Mouse (Mus musculus): ENCODE data around the gene Trim40. TPM values are rescaled to one million over a fixed set of nuclear protein-coding genes. Genes with fewer than 3 reads are reported as not detected.

The Trim40 gene
- total RNA-seq (2023), result not detected

DNA sequence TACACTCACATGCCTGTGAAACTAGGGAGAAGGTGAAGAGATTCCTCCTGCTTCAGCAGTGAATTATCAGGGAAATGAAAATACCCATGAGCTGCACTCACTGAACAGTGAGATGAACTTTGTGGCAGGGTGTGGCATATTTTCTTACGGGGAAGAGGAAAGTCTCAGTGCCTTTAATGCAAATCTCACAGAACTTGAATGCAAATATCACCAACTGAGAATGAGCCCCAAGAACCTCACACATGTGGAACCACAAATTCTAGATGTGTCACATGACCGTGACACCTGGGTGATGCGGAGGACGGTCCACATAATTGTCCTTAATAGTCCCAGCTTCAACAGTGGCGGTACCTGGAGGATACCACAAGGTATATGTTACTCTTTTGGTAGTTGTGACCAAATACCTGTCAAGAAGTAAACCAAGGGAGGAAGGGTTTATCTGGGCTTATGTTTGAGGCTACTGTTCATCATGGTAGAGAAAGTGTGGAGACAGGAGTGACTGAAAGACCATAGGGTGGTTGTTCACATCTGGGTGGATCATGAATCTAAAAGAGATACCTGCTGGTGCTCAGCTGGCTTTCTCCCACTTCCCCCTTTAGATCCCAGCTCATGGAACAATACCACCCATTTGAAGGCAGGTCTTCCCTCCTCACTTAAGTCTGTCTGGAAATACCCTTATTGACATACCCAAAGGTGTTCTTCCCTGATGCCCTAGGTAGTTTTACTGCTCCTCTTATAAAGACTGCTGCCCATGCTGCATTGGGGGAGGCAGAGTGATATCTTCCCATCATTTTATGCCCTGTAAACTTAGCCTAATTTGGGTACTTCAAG lies at the start of gene Trim40:
TSS of gene Trim40 (minus strand) at position 51 of the 831 bp plus-strand sequence.

DNA sequence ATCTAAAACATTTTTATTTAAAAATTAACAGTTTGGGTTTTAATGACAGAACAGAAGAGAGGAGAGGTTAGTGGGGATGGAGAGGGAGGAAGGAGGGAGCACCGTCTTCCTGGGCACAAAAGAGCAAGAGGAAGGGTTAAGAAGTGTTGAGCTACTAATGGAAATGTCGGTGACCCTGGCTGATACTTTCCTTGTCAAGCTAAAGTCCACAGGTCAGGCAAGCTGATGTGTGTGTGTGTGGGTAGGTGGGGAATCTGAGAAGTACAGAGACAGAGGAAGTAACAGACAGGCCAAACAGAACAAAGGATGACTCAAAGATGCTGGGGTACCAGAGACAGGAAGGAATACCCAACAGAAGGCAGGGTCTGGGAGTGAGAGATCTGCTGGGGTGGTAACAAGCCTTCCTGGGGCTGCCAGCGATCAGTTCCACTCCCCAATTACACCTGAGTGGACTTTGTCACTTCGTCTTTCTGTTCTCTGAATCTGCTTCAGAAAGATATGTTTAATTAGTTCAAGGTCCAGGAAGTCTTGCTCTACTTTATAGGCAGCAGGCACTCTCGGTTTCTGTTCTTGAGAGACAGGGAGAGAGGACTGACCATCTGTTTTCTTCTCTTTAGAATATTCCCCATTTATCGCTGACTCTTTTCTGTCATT lies 7.8 kb upstream of the Trim40 start, which contains the start of gene Trim31:
TSS of gene Trim31 (plus strand) at position 567 of the 654 bp plus-strand sequence.

DNA sequence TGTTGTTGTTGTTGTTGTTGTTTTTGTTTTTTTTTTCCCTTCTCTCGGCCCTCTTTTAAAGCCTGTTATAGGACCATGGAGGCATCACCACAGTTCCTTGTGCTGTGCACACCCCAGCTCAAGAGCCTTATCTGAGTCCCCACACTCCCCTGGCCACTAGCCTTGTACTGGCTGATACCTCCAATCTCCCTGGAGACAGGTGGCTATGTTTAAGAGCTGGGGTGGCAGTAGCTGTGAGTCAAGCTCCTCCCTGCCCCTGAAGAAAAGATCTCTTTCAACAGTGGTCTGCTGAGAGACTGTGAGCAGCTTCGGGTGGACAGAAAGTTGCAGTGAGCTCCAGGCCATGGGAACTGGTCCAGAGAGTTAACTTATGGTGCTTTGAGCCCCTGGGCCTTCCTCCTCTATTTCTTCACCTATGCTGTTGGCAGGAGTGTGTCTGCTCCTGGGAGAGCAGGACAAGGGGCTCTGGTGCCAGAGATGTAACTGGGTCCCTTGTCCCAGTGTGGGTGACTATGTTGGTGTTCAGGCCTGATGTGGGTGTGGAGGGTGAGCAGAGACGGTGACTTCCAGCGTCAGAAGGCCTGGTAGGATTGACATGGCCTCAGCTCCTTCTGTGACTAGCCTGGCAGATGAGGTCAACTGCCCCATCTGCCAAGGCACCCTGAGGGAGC lies 20.5 kb downstream of the Trim40 start, which contains the start of gene Trim10:
TSS of gene Trim10 (plus strand) at position 291 of the 671 bp plus-strand sequence.

DNA sequence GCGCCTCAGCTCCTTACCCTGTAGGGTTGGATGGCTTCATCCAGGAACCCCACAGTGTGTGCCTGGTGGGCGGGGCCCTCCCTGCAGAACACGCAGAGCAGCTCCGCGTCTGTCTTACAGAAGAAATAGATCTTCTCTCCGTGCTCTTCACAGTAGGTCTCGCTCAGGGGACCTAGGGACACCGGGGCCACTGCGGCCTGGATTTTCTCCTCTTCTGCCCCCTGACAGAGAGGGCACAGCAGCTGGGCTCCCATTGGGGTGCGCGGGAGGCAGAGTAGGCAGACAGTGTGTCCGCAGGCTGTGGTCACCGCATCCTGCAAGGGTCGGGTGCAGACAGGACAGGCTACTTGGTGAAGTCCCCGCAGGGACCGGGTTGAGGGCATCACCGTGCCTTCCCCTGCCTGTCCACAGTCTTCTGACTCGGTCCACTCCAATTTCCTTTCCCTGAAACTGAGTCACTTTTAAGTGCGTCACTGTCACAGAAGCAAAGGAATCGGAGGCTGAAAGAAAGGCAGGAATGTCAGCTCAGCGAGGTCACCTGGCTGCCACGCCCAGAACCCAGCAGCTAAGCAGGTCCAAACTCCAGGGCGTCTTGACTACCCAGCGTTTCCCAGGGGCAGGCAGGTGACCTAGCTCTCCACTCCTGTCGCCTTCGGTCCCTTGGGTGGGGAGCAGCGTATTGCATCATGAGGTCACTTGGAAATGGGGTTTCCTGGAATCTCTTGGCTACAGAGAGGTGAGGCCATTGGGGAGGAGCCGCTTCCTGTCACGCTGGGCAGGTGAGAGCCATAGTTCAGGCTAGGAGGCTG lies 23.0 kb downstream of the Trim40 start, which contains the start of gene Trim15:
TSS of gene Trim15 (minus strand) at position 492 of the 809 bp plus-strand sequence.

DNA sequence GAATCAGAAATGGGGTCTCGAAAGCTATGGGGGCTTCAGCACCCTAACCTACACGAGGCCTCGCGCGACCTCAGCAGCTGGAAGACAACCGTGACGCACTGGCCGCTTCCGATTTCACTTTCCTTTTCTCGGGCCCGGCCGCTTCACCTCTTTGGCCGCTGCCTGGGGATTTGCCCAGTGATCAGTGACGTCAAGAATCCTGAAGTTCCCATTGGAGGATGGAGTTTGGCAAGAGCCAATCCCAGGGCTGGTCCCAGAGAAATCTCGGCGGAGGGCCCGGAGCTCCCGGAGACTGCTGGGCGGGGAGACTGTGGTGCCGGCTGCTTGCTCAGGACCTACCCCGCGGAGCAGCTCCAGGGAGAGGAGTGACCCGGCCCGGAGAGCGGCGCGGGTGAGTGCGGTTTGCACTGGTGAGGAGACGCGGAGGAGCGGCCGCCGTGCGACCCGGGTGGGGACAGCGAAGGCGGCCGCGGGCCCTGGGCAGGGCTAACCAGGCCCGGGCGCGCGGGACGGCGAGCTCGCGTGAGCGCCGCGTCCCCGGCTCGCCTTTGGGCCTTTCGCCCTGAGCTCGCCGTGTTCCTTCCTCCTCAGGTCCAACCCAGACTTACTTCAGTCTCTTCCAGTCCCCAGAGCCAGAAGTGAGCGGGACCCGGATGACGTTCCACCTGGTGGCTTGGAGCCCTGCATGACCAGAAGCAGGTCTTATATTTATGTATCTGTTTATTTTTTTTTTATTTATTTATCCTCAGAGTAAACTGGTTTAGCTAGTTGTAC lies 52.9 kb downstream of the Trim40 start, which contains the start of gene Trim26:
TSS of gene Trim26 (plus strand) at position 261 of the 774 bp plus-strand sequence.

Other genes starting within 250 kb of the Trim40 start
- not detected for gene H2-M9, start 247.5 kb downstream of the Trim40 start, total RNA-seq (2023)
- not detected for gene H2-M1, start 217.9 kb downstream of the Trim40 start, total RNA-seq (2023)
- gene H2-M10.5, start 117.2 kb downstream of the Trim40 start, total RNA-seq (2023), result not detected
- gene H2-M10.6, start 78.0 kb downstream of the Trim40 start, total RNA-seq (2023), result not detected
- gene Trim26, start 53.0 kb downstream of the Trim40 start, total RNA-seq (2023), result 10 to 100 TPM; 35.8 to 40.7 TPM
- not detected for gene Trim15, start 22.9 kb downstream of the Trim40 start, total RNA-seq (2023)
- gene Trim10, start 20.5 kb downstream of the Trim40 start, total RNA-seq (2023), result 1 to 10 TPM; 3.2 to 7.3 TPM
- not detected for gene Trim31, start 8.0 kb upstream of the Trim40 start, total RNA-seq (2023)
- gene Rnf39, start 52.8 kb upstream of the Trim40 start, total RNA-seq (2023), result not detected
- gene Ppp1r11, start 61.6 kb upstream of the Trim40 start, total RNA-seq (2023), result 10 to 100 TPM; 35.3 to 41.2 TPM
- 10 to 100 TPM; 30.2 to 31.6 TPM for gene Znrd1, start 68.4 kb upstream of the Trim40 start, total RNA-seq (2023)
- gene Znrd1as, start 68.5 kb upstream of the Trim40 start, total RNA-seq (2023), result 1 to 10 TPM in 1 of 2 experiments, under 1 TPM in 1; 0.71 to 1.4 TPM
- not detected for gene 2410137M14Rik, start 91.1 kb upstream of the Trim40 start, total RNA-seq (2023)
- not detected for gene H2-M5, start 99.4 kb upstream of the Trim40 start, total RNA-seq (2023)
- not detected for gene Zfp57, start 111.0 kb upstream of the Trim40 start, total RNA-seq (2023)
- gene Mog, start 133.3 kb upstream of the Trim40 start, total RNA-seq (2023), result not detected
- gene Gabbr1, start 155.8 kb upstream of the Trim40 start, total RNA-seq (2023), result 100 to 1,000 TPM; 119 to 127 TPM
- not detected for gene Olfr90, start 198.4 kb upstream of the Trim40 start, total RNA-seq (2023)
- gene Olfr91, start 208.2 kb upstream of the Trim40 start, total RNA-seq (2023), result not detected
- not detected for gene Olfr92, start 230.0 kb upstream of the Trim40 start, total RNA-seq (2023)